Mouse (Mus musculus) thymus, postnatal 10 days (tissue): Measurements from ENCODE around the gene Nudt17.
"Not testable (repeated sequence)": the region's sequence is repeated elsewhere in the genome, so short reads cannot be mapped to it uniquely, and the experiment has no call there.

Source experiments
- DNase-seq, 2 experiments: peaks; one replicate each; pipeline ENCODE4 v3.0.0; 2021; ENCODE audit warnings: low spot score in 2 of 2

Gene Nudt17

DNA sequence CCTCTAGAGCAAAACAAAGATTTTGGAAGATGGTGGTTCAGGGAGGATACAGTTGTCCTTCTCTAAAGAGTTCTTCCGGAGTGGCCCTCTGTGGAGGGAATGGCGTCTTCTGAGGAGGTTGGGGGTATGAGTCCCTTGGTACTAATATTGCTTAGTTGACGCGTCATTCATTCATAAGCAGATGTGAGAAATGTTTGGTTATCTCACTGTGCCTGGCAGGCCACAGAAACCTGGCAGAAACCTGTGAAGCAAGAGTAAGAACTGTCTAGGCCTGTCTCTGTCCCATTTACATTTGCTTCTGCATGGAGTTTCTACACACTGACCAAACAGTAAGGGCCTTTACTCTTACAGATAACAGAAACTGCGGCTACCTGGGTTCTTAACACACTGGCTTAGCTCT is 36.8 kb downstream of the Nudt17 start:
- no peak for DNase-seq

DNA sequence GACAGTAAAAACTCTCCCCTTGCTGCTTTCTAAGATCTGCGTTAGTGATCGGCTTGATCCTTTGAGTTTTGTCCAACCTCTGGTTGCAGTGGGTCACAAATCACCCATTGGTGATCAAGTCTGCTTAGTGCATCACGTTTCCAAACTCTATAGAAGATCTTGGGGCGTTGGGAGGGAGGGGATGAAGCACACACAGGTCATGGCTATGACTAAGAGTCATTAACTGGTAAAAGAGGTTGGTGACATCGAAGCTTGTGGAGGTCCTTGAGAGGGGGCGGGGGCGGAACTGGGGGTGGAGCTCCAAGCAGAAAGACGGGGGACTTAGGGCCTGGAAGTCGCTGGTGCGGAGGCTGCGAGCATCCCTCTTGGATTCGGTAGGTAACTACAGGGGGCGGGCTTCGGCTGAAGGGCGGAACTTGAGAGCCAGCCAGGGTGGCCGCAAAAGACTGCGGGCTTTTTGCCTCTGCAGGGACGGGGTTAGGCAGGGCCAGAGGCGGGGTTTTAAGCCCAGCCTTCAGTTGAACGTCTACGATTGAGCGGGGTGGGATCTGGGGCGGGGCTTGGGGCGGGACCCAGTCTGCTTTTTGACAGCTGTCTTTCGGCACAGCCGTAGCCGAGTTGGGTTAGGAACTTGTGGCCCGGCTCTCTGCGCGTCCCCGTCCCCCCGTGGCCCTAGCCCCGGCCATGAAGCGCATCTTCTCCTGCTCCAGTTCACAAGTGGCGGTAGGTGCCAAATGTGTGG is 38.5 kb downstream of the Nudt17 start, which contains the start of gene Ankrd35:
Gene Ankrd35, plus strand, starts transcription at position 405 of the 742 bp plus-strand sequence.
- DNase-seq = peak; percentile 68 to 72

- no peak for DNase-seq
These were observed 39.8 kb downstream of the Nudt17 start for GRCm38 (mm10) chr3:96668424-96669067.

DNA sequence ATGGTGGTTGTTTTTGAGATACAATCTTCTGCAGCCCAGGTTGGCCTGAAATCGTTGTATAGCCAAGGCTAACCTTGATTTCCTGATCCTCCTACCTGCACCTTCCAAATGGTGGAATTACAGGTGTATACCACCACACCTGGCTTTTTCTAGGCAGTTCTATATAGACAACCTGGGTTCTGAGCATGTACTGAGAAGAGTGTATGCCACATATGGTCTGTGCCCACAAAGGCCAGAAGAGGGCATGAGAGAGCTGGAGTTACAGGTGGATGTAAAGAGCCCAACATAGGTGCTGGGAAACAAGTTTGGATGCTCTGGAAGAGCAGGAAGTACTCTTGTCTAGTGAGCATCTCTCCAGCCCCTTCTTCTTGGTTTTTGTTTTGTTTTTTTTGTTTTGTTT is 41.0 kb downstream of the Nudt17 start:
- DNase-seq = peak in 1 of 2 experiments; percentile 14

GRCm38 (mm10) chr3:96666916-96667315 is 41.4 kb downstream of the Nudt17 start:
- no peak for DNase-seq

DNA sequence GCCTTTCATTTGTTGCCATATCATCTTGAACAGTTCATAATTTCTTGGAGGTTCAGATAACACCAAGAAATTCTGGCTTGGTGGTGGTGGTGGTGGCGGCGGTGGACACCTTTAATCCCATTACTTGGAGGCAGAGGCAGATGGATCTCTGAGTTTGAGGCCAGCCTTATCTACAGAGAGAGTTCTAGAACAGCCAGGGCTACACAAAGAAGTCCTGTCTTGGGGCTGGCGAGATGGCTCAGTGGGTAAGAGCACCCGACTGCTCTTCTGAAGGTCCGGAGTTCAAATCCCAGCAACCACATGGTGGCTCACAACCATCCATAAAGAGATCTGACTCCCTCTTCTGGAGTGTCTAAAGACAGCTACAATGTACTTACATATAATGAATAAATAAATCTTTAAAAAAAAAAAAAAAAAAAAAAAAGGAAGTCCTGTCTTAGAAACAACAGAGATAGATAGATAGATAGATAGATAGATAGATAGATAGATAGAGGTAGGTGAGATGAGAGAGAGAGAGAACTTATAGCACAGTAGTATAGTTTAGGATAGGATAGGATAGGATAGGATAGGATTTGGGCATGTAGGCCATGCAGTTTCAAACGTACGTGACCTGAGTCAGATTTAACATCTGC is 42.5 kb downstream of the Nudt17 start:
- DNase-seq = not testable (repeated sequence)

DNA sequence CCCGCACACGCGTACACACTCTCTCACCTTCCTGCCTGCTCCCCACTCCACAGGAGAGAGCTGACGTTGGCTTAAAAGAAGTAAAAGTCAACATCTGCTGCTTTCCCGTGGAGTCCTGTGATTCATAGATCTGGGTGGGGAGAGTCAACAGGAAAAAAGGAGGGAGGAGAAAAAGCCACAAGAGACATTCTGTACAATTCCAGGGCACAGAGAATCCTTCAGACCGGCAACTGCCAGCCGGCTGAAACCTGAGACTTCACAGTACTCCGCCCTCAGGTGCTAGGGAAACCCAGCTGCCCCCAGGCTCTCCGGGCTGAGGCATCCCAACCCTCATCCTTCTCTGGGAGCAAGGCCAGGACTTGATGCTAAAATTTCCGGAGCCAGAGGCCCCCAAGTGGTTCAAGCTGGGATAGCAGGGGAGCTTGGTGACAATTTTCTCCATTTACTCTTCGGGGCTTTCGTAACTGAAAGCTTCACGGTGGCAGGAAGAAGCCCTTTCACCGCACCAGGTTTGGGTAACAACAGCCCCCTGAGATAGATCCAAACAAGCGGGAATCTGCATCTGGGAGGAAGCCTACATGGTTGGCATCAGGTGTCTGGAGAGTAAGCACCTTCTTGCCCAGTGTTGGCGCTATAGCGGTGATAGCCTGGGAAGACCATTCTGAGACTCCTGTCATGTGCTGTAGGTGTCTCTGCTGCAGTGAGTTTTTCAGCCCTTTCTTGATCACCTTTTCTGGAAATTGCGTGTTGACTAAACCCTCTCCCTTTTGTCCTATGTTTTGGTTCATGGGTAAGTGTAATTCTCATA is 44.7 kb downstream of the Nudt17 start:
- peak; percentile 16 to 58 for DNase-seq

DNA sequence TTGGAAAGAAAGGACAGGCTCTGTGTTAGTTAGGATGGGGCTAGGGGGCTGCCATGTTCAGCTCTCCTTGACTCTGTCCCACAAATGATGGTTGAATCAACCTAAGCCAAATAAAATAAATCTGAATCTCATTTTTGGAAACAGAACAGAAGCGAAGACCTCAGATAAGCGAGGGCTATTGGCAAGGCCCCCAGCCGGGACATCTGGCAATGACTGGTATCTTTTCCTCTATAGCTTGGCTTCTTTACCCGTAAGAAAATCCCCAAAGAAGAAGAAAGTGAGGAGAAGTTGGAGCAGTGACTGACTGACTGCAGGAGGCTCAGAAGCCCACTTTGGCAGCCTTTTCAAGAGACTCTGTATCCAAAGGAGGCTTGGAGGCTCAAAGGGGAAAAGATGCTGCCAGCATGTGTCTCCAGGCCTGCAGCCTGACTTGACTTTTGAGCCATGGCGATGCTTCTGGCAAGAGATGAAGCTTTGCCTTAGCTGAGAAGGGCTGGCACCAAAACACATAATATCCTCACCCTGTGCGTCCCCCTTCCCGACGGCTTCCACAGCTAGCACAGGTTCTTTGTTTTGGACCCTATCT is 45.5 kb downstream of the Nudt17 start:
- DNase-seq = no peak

DNA sequence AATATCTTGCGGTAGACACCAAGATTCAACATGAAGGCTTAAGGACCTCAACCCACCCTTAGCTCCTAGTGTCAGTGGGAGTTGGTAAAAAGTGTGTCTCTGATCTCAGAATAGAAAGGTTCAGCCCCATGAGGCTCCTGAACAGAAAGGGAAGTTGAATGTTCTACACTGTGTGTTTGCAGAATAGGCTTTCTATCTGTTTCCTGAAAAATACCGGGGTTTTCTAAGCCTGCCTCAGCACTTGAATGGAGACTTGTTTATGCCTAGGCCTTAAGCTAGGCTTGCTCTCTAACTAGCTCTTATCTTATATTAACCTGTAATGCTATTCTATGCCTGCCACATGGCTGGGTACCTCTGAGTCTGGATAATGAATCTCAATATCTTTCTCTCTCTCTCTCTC is 47.5 kb downstream of the Nudt17 start:
- DNase-seq = no peak
